Mouse (Mus musculus) retina, embryonic 14.5 days (tissue): ENCODE measurements around the gene Tagln.
A peak's percentile ranks its signal among the peaks of the same experiment; 100 is the strongest.

Experiments used
- DNase-seq: peaks from one replicate; pipeline ENCODE4 v3.0.0-alpha.2; 2015; ENCODE audit warnings: low spot score

Tagln gene

DNA sequence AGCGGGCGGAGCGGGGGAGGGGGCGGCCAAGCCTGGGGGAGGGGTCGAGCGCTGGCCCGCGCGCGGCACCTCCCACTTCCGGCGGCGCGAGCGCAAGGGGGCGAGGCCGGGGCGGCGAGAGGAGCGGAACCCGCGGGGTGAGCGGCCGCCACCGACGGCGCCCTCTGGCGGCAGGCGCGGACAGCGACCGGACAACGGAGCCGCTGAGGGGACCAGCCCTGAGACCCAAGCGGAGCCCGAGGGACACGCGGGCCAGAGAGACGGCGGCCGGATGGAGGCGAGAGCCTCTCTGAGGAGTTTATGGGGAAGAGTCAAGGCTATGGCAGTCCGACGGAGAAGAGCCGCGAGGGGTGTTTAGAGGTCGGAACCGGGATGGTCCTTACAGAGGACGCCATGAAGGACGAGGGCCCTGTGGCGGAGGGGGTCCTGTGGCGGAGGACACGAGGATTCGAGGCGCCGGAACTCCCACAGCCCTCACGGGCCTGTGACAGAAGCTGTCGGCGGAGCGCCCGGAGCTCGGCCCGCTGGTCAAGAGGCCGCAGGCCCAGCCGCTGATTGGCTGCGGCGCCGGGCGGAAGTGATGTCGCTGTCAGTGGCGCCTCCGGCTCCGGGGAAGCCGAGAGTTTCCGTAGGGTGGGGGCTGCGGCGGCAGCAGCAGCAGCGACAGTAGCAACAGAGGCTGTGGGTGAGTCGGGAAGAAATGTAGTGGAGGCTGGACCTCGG, 29.3 kb downstream of the Tagln start, which contains the start of the genes Pcsk7 and Rnf214:
TSS of gene Pcsk7 (plus strand) at position 143 of the 723 bp plus-strand sequence.
TSS of gene Rnf214 (minus strand) at position 557 of the 723 bp plus-strand sequence.
- DNase-seq = peak; percentile 91

DNA sequence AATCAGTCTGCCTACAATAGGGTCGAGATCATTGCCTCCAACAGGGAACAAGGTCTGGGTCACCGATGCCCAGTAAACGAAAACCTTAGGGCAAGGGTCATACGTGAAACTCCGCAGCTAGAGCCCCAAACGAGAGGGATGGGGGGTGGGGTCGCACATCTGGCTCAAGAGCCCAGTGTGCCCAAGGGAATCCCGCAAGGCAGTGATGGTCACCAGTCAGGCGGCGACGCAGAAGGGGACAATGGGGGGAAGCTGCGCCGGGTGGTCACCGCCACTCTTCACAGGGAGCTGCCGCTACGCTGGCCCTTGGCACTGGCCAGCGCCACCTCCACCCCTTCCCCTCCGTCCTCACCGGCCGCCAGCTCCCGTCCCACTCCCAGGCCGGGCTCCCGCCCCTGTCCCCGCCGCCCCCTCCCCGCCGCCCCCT, 30.0 kb downstream of the Tagln start:
- DNase-seq = peak; percentile 61

DNA sequence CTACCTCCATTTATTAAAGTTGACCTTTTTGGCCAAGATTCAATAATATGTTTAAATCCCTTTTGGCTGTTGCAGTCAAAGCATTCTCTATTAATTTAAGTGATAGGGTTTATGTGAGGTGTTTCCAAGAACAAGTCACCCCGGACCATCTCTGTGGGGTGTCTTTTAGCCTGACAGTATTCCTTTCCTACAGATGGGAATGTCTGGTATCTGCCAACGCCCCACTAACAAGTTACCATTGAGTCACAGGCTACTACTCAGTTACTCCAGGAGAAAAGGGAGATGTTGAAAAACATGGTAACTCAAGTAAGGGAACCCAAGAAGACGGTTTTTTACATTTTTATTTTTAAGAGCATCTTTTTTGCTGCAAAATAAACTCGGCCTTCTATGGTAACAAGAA, 30.7 kb downstream of the Tagln start:
- no peak for DNase-seq

DNA sequence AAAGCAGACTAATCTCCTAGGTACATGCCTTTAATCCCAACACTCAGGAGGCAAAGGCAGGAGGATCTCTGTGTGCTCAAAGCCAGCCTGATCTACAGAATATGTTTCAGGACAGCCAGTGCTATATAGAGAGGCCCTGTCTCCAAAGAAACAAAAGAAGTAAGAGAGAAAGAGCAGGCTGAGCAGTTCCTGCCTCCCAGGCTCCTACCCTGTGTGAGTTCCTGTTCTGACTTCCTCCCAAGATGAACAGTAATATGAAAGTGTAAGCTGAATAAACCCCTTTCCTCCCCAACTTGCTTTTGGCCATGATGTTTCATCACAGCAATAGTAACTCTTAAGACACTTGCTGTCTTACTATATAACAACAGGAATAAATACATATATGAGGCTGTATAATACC, 42.2 kb downstream of the Tagln start:
- no peak for DNase-seq
